Mouse (Mus musculus) CH12.LX (cell line): ENCODE measurements around the gene Gdf7.

Source experiments
- CHD1 ChIP-seq: IDR thresholded peaks from 2 replicates; pipeline ENCODE4 v1.6.1; 2012; ENCODE audit warnings: low read depth, low read length, improper control_type of control experiment, inconsistent platforms
- CTCF ChIP-seq, 2 experiments: IDR thresholded peaks in 1 of 2; conservative IDR thresholded peaks in 1 of 2; 2 replicates each; pipeline ENCODE4 v1.5.1; 2011 to 2012; ENCODE audit warnings: low read depth in 2 of 2, low read length in 2 of 2, improper control_type of control experiment in 1 of 2, inconsistent platforms in 1 of 2, mild to moderate bottlenecking in 1 of 2, moderate library complexity in 1 of 2
- EP300 ChIP-seq: IDR thresholded peaks from 2 replicates; pipeline ENCODE4 v1.6.1; 2011; ENCODE audit warnings: low read length, improper control_type of control experiment
- GABPA ChIP-seq: IDR thresholded peaks from 2 replicates; pipeline ENCODE4 v1.6.1; 2012; ENCODE audit warnings: low read depth, low read length, improper control_type of control experiment, inconsistent platforms; ENCODE audit not compliant: insufficient replicate concordance
- KAT2A ChIP-seq: IDR thresholded peaks from 2 replicates; pipeline ENCODE4 v1.6.1; 2012; ENCODE audit warnings: low read length, improper control_type of control experiment, inconsistent platforms; ENCODE audit not compliant: insufficient replicate concordance
- POLR2A ChIP-seq: IDR thresholded peaks from 2 replicates; pipeline ENCODE4 v1.6.1; 2011; ENCODE audit warnings: low read depth, mild to moderate bottlenecking, improper control_type of control experiment, low read length
- UBTF ChIP-seq: IDR thresholded peaks from 2 replicates; pipeline ENCODE4 v1.6.1; 2012; ENCODE audit warnings: low read depth, mild to moderate bottlenecking, inconsistent platforms, low read length, improper control_type of control experiment, moderate library complexity

- TF ChIP-seq CTCF (conservative IDR thresholded peaks at IDR 0.05 in 1 of 2, IDR thresholded peaks at IDR 0.05 in 1 of 2; ENCODE audit: low read depth in 2 of 2, low read length in 2 of 2) (no peak), CHD1 (no peak), UBTF (no peak), GABPA (no peak), EP300 (no peak), POLR2A (no peak), KAT2A (no peak)
These were observed 41.6 kb upstream of the Gdf7 start for GRCm38 (mm10) chr12:8343381-8343780.
